In the genomic region with DNA sequence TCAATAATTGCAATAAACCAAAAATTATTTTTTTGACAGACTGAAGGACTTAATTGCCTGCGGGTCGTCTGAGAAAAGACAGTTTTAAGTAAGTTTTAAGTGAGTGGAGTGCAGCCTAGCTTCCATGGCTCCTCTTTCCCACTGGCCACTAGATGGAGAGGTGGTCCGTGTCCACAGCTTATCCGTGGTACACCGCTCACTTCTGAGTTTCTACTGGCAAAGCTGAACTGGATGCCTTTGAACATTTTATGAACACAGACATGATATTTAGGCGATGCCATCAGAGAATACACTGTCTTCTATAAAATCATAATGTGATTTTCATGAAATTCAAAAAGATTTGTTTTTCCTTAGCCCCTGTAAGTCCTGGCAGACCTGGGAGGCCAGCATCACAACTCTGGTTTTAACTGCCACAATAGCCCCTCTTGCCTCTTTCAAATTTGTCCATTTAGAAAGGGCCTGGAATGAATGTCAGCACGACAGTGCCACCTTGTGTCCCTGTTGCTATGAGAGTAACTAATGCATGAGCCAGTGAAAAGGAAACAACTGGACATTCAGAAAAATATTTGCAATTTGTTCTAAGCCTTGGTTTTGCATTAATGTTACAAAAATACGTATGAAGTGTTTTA, we compare ENCODE assay signal across 8 mouse cellular contexts. TPM values are rescaled to one million over a fixed set of nuclear protein-coding genes. Genes with fewer than 3 reads are reported as not detected.
A peak's percentile ranks its signal among the peaks of the same experiment; 100 is the strongest.
DNase-seq lines count a peak whose midpoint lies in the region; ATAC-seq lines count a peak whose summit lies in the region.

No protein-coding gene starts in this region.

- no peaks in the 10 kb centered on the region for H3K27me3 ChIP-seq in embryonic facial prominence, embryonic 10.5 days (replicated peaks; ENCODE audit: low read depth, poor library complexity, severe bottlenecking)
- H3K27me3 ChIP-seq in hindbrain, embryonic 14.5 days (ENCODE audit: control insufficient read depth, insufficient read depth, low read length) = no peaks in the 10 kb centered on the region

- no peak overlapping the region for H3K4me2 ChIP-seq in hindbrain, embryonic 14.5 days (replicated peaks)

- H3K9ac ChIP-seq in hindbrain, embryonic 14.5 days = no peak overlapping the region

- peak; percentile 80 for ATAC-seq in hindbrain, embryonic 14.5 days (ENCODE audit: low FRiP score)

- WGBS in embryonic facial prominence, embryonic 10.5 days = 53% methylated on average over 8 of the region's 8 CpGs
- WGBS in hindbrain, embryonic 14.5 days = 48% methylated on average over 8 of the region's 8 CpGs

- no peaks in the 10 kb centered on the region for H3K9me3 ChIP-seq in embryonic facial prominence, embryonic 10.5 days
- no peaks in the 10 kb centered on the region for H3K9me3 ChIP-seq in hindbrain, embryonic 14.5 days (ENCODE audit: control insufficient read depth, low read length)

- H3K36me3 ChIP-seq in embryonic facial prominence, embryonic 10.5 days (replicated peaks) = no peaks in the 10 kb centered on the region
- no peaks in the 10 kb centered on the region for H3K36me3 ChIP-seq in hindbrain, embryonic 14.5 days (replicated peaks; ENCODE audit: control insufficient read depth, insufficient read depth)

- DNase-seq in ovary, postnatal 14 days (ENCODE audit: low spot score) = peak; percentile 27
- DNase-seq in ovary, adult 18-20 months (ENCODE audit: low spot score) = no peak
- peak; percentile 75 for DNase-seq in adrenal gland, postnatal 10 days
- DNase-seq in embryonic facial prominence, embryonic 10.5 days (ENCODE audit: low spot score) = peak; percentile 51
- peak; percentile 71 for DNase-seq in hindbrain, embryonic 14.5 days (ENCODE audit: low spot score)
- DNase-seq in layer of hippocampus, postnatal 14 days (ENCODE audit: low spot score in 2 of 2) = peak; percentile 61 to 82
- DNase-seq in lung, postnatal 4 days = peak; percentile 42 to 72
- DNase-seq in right cerebral cortex, postnatal 25 days = peak; percentile 51

- H3K4me3 ChIP-seq in embryonic facial prominence, embryonic 10.5 days = no peak overlapping the region
- H3K4me3 ChIP-seq in hindbrain, embryonic 14.5 days (replicated peaks; ENCODE audit: low read length) = no peak overlapping the region

- peak overlapping the region; percentile 40; the same call in 1 of the 2 replicates for H3K27ac ChIP-seq in embryonic facial prominence, embryonic 10.5 days (replicated peaks)
- no peak overlapping the region for H3K27ac ChIP-seq in hindbrain, embryonic 14.5 days

- peaks cover 5% of the 10 kb centered on the region for H3K4me1 ChIP-seq in embryonic facial prominence, embryonic 10.5 days
- no peaks in the 10 kb centered on the region for H3K4me1 ChIP-seq in hindbrain, embryonic 14.5 days (replicated peaks; ENCODE audit: control insufficient read depth, insufficient read depth, low read length)

RNA-seq across cellular contexts. Expression of gene Zbtb20, which starts 38.9 kb away (rescaled TPM):
- total RNA-seq in adrenal gland, postnatal 10 days (2021) = 100 to 1,000 TPM in 1 of 2 experiments, 10 to 100 TPM in 1; 99.2 to 123 TPM
- polyA plus RNA-seq in embryonic facial prominence, embryonic 10.5 days (2016; fragmentation: Nextera tagmentation; extraction: Ambion mirVana) = 19.6 and 20.1 TPM in 2 replicates
- polyA plus RNA-seq in hindbrain, embryonic 14.5 days (2014; fragmentation: Nextera tagmentation; extraction: Ambion mirVana) = 49.7 and 52.8 TPM in 2 replicates
- total RNA-seq in layer of hippocampus, postnatal 14 days (2021) = 100 to 1,000 TPM; 317 to 369 TPM
